In the genomic region with DNA sequence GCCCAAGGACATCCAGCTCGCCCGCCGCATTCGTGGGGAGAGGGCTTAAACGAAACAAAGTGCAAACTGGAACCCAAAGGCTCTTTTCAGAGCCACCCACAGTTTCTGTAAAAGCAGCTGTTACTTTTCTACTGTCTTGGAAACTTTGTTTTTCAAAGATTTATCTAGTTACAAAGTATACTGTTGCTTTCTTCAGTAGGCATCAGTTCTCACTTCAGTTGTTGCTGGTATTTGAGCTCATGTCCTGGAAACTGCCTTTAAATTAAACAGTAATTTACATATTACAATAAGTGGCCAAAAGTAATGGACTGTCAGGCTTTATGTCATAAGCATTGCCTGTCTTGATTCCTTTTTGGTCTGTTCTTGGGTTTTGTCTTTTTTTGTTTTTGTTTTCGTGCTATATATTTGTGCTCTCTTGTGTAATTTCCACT, we compare ENCODE assay signal across 8 mouse cellular contexts. TPM values are rescaled to one million over a fixed set of nuclear protein-coding genes. Genes with fewer than 3 reads are reported as not detected.
DNase-seq lines count a peak whose midpoint lies in the region; ATAC-seq and TF ChIP-seq lines count a peak whose summit lies in the region.

No protein-coding gene starts in this region.

- H3K36me3 ChIP-seq in heart, embryonic 13.5 days = no peaks in the 10 kb centered on the region
- H3K36me3 ChIP-seq in heart, adult 2 months (ENCODE audit: control insufficient read depth, insufficient read depth, low read length) = no peaks in the 10 kb centered on the region
- H3K36me3 ChIP-seq in MEL (ENCODE audit: control insufficient read depth in 1 of 2, insufficient read depth in 2 of 2, low read length in 2 of 2) = peaks cover 0 to 55% of the 10 kb centered on the region in 2 experiments; a peak in 2 of 4 replicates
- H3K36me3 ChIP-seq in hindbrain, embryonic 12.5 days = no peaks in the 10 kb centered on the region
- H3K36me3 ChIP-seq in midbrain, embryonic 14.5 days (ENCODE audit: control insufficient read depth, insufficient read depth, low read length) = no peaks in the 10 kb centered on the region

- TF ChIP-seq POLR2A in heart, adult 2 months (IDR thresholded peaks at IDR 0.05; ENCODE audit: insufficient read depth, low read depth, low read length) = no peak
- peak; percentile 70 to 100; a peak in 3 of 4 replicates for TF ChIP-seq POLR2A in MEL (IDR thresholded peaks at IDR 0.05; ENCODE audit: control insufficient read depth in 1 of 2, insufficient read depth in 1 of 2, low read depth in 1 of 2, low read length in 2 of 2, poor library complexity in 1 of 2)

- intact Hi-C loops in heart, adult 2 months (cut with DNase I) = no loop called here

- peak overlapping the region; percentile 82 for H3K9ac ChIP-seq in heart, embryonic 13.5 days
- H3K9ac ChIP-seq in heart, adult 2 months (ENCODE audit: low read depth, low read length) = no peak overlapping the region
- peak overlapping the region; percentile 72 for H3K9ac ChIP-seq in MEL (ENCODE audit: control insufficient read depth, low read depth, low read length, poor library complexity, severe bottlenecking)
- H3K9ac ChIP-seq in hindbrain, embryonic 12.5 days = peak overlapping the region; percentile 49
- H3K9ac ChIP-seq in midbrain, embryonic 14.5 days (replicated peaks; ENCODE audit: low read length) = no peak overlapping the region; the same call in 1 of the 2 replicates

- peak overlapping the region; percentile 73 for H3K4me2 ChIP-seq in heart, embryonic 13.5 days
- peak overlapping the region; percentile 48 for H3K4me2 ChIP-seq in hindbrain, embryonic 12.5 days (replicated peaks)
- H3K4me2 ChIP-seq in midbrain, embryonic 14.5 days (ENCODE audit: low read length) = peak overlapping the region; percentile 46

- H3K4me3 ChIP-seq in heart, embryonic 13.5 days = peak overlapping the region; percentile 52
- H3K4me3 ChIP-seq in heart, adult 2 months = no peak overlapping the region
- H3K4me3 ChIP-seq in MEL (ENCODE audit: control insufficient read depth in 1 of 2, insufficient read depth in 1 of 2, low read depth in 2 of 2, low read length in 2 of 2) = peak overlapping the region; percentile 3 to 54
- peak overlapping the region; percentile 30 for H3K4me3 ChIP-seq in hindbrain, embryonic 12.5 days
- 0 out of 2 replicates have a peak overlapping the region, but pooled peaks have one; percentile 10 for H3K4me3 ChIP-seq in midbrain, embryonic 14.5 days (replicated peaks; ENCODE audit: low read depth, low read length)

- no peaks in the 10 kb centered on the region for H3K9me3 ChIP-seq in heart, embryonic 13.5 days
- no peaks in the 10 kb centered on the region for H3K9me3 ChIP-seq in MEL (replicated peaks; ENCODE audit: insufficient read depth, low read length)
- no peaks in the 10 kb centered on the region for H3K9me3 ChIP-seq in hindbrain, embryonic 12.5 days (replicated peaks)
- no peaks in the 10 kb centered on the region for H3K9me3 ChIP-seq in midbrain, embryonic 14.5 days (ENCODE audit: control insufficient read depth, low read length)

- no peaks in the 10 kb centered on the region for H3K27me3 ChIP-seq in heart, embryonic 13.5 days (replicated peaks)
- no peaks in the 10 kb centered on the region for H3K27me3 ChIP-seq in heart, adult 2 months (ENCODE audit: control insufficient read depth, insufficient read depth, low read length)
- H3K27me3 ChIP-seq in MEL (ENCODE audit: control insufficient read depth in 1 of 2, insufficient read depth in 2 of 2, low read length in 2 of 2) = no peaks in the 10 kb centered on the region
- no peaks in the 10 kb centered on the region for H3K27me3 ChIP-seq in hindbrain, embryonic 12.5 days
- no peaks in the 10 kb centered on the region for H3K27me3 ChIP-seq in midbrain, embryonic 14.5 days (ENCODE audit: control insufficient read depth, insufficient read depth, low read length)

- H3K4me1 ChIP-seq in heart, embryonic 13.5 days = peaks cover 22% of the 10 kb centered on the region
- H3K4me1 ChIP-seq in heart, adult 2 months (ENCODE audit: control insufficient read depth, insufficient read depth, low read length) = peaks cover 1% of the 10 kb centered on the region
- peaks cover 0 to 20% of the 10 kb centered on the region in 2 experiments; a peak in 2 of 4 replicates for H3K4me1 ChIP-seq in MEL (ENCODE audit: control insufficient read depth in 1 of 2, insufficient read depth in 2 of 2, low read length in 2 of 2)
- peaks cover 10% of the 10 kb centered on the region for H3K4me1 ChIP-seq in hindbrain, embryonic 12.5 days
- peaks cover 12% of the 10 kb centered on the region for H3K4me1 ChIP-seq in midbrain, embryonic 14.5 days (ENCODE audit: control insufficient read depth, insufficient read depth, low read length)

- no peak for DNase-seq in heart, adult 2 months
- DNase-seq in MEL (ENCODE audit: low read depth, low spot score) = peak; percentile 77
- no peak for DNase-seq in midbrain, embryonic 14.5 days
- DNase-seq in adrenal gland, adult 8-10 months = no peak
- DNase-seq in adipocyte (ENCODE audit: low spot score) = no peak
- no peak for DNase-seq in layer of hippocampus, postnatal 36 days

- no peak for TF ChIP-seq RAD21 in MEL (IDR thresholded peaks at IDR 0.05; ENCODE audit: low read depth, low read length)

- no peaks in the 10 kb centered on the region for H3K79me2 ChIP-seq in heart, adult 2 months (replicated peaks; ENCODE audit: control insufficient read depth, insufficient read depth, low read length)
- H3K79me2 ChIP-seq in MEL (ENCODE audit: control insufficient read depth, insufficient read depth, low read length, poor library complexity) = no peaks in the 10 kb centered on the region; the same call in 1 of the 2 replicates

- ATAC-seq in heart, embryonic 13.5 days (ENCODE audit: extremely low read depth, insufficient number of reproducible peaks, low FRiP score, low TSS enrichment) = no peak
- ATAC-seq in hindbrain, embryonic 12.5 days (ENCODE audit: low FRiP score) = no peak
- ATAC-seq in midbrain, embryonic 14.5 days (ENCODE audit: low FRiP score, low TSS enrichment) = no peak

- peak overlapping the region; percentile 76 for H3K27ac ChIP-seq in heart, embryonic 13.5 days (replicated peaks)
- no peak overlapping the region for H3K27ac ChIP-seq in heart, adult 2 months
- H3K27ac ChIP-seq in MEL (ENCODE audit: control insufficient read depth, low read depth, low read length) = peak overlapping the region; percentile 95
- H3K27ac ChIP-seq in hindbrain, embryonic 12.5 days = peak overlapping the region; percentile 67
- H3K27ac ChIP-seq in midbrain, embryonic 14.5 days (replicated peaks; ENCODE audit: low read depth, low read length) = no peak overlapping the region

- TF ChIP-seq EP300 in heart, adult 2 months (IDR thresholded peaks at IDR 0.05; ENCODE audit: insufficient read depth, low read depth, low read length) = no peak
- TF ChIP-seq EP300 in MEL (IDR thresholded peaks at IDR 0.05; ENCODE audit: low read depth in 1 of 2, low read length in 2 of 2) = no peak

- no peak for TF ChIP-seq CTCF in heart, adult 2 months (IDR thresholded peaks at IDR 0.05)
- TF ChIP-seq CTCF in MEL (IDR thresholded peaks at IDR 0.05 in 2 of 3, conservative IDR thresholded peaks at IDR 0.05 in 1 of 3; ENCODE audit: control insufficient read depth in 1 of 3, insufficient read depth in 1 of 3, low read depth in 2 of 3, low read length in 3 of 3, poor library complexity in 1 of 3, severe bottlenecking in 1 of 3) = no peak

- WGBS in heart, embryonic 13.5 days = 7% methylated on average over 6 of the region's 6 CpGs
- WGBS in heart, adult 2 months = 21% methylated on average over 6 of the region's 6 CpGs
- WGBS in hindbrain, embryonic 12.5 days = 2% methylated on average over 6 of the region's 6 CpGs
- WGBS in midbrain, embryonic 14.5 days = under 1% methylated on average over 6 of the region's 6 CpGs

RNA-seq across cellular contexts. Expression of a gene that starts 0.7 kb away (rescaled TPM):
- polyA plus RNA-seq in heart, embryonic 13.5 days (2015; fragmentation: Nextera tagmentation; extraction: Ambion mirVana) = 5.5 and 6.3 TPM in 2 replicates
- total RNA-seq in heart, adult 2 months (2021) = 1 to 10 TPM; 6.4 to 8.0 TPM
- polyA plus RNA-seq in heart, adult 2 months (2012; rRNA removed) = 1.7 TPM in 1 of 2 replicates, not detected in the other
- 1,725 and 2,102 TPM in 2 replicates for total RNA-seq in MEL (2012; rRNA removed)
- polyA plus RNA-seq in MEL (2012; ENCODE audit: insufficient read depth in 1 of 2, insufficient read length in 2 of 2, low read depth in 1 of 2, low replicate concordance in 2 of 2, missing spikeins in 1 of 2) = 1 to 10 TPM in 1 of 2 experiments, not detected in 1; 6.6 TPM
- polyA plus RNA-seq in hindbrain, embryonic 12.5 days (2016; fragmentation: Nextera tagmentation; extraction: Ambion mirVana) = 4.5 and 11.1 TPM in 2 replicates
- polyA plus RNA-seq in midbrain, embryonic 14.5 days (2014; fragmentation: Nextera tagmentation; extraction: Ambion mirVana) = 3.5 and 4.0 TPM in 2 replicates
- 10 to 100 TPM; 18.1 to 29.8 (median 26.6) TPM for total RNA-seq in adrenal gland, adult 8-10 months (2022)
- 10 to 100 TPM; 15.0 to 21.4 TPM for total RNA-seq in layer of hippocampus, postnatal 36 days (2021)

RNA-seq across cellular contexts. Expression of a gene that starts 1.8 kb away (rescaled TPM):
- 20.1 and 20.3 TPM in 2 replicates for polyA plus RNA-seq in heart, embryonic 13.5 days (2015; fragmentation: Nextera tagmentation; extraction: Ambion mirVana)
- 1 to 10 TPM; 4.4 to 6.7 TPM for total RNA-seq in heart, adult 2 months (2021)
- polyA plus RNA-seq in heart, adult 2 months (2012; rRNA removed) = 0.51 TPM in 1 of 2 replicates, not detected in the other
- 2,219 and 2,780 TPM in 2 replicates for total RNA-seq in MEL (2012; rRNA removed)
- 1 to 10 TPM in 1 of 2 experiments, not detected in 1; 8.0 TPM for polyA plus RNA-seq in MEL (2012; ENCODE audit: insufficient read depth in 1 of 2, insufficient read length in 2 of 2, low read depth in 1 of 2, low replicate concordance in 2 of 2, missing spikeins in 1 of 2)
- polyA plus RNA-seq in hindbrain, embryonic 12.5 days (2016; fragmentation: Nextera tagmentation; extraction: Ambion mirVana) = 22.4 and 45.2 TPM in 2 replicates
- 11.3 and 13.5 TPM in 2 replicates for polyA plus RNA-seq in midbrain, embryonic 14.5 days (2014; fragmentation: Nextera tagmentation; extraction: Ambion mirVana)
- total RNA-seq in adrenal gland, adult 8-10 months (2022) = 10 to 100 TPM; 24.0 to 37.5 (median 29.3) TPM
- total RNA-seq in layer of hippocampus, postnatal 36 days (2021) = 10 to 100 TPM; 29.8 to 37.0 TPM

RNA-seq across cellular contexts. Expression of a gene that starts 4.1 kb away (rescaled TPM):
- polyA plus RNA-seq in heart, embryonic 13.5 days (2015; fragmentation: Nextera tagmentation; extraction: Ambion mirVana) = 2.3 and 2.8 TPM in 2 replicates
- total RNA-seq in heart, adult 2 months (2021) = 10 to 100 TPM in 1 of 2 experiments, 1 to 10 TPM in 1; 4.9 to 11.3 TPM
- 1.1 TPM in 1 of 2 replicates, not detected in the other for polyA plus RNA-seq in heart, adult 2 months (2012; rRNA removed)
- 3,071 and 3,339 TPM in 2 replicates for total RNA-seq in MEL (2012; rRNA removed)
- polyA plus RNA-seq in MEL (2012; ENCODE audit: insufficient read depth in 1 of 2, insufficient read length in 2 of 2, low read depth in 1 of 2, low replicate concordance in 2 of 2, missing spikeins in 1 of 2) = 10 to 100 TPM in 1 of 2 experiments, not detected in 1; 19.0 TPM
- 5.0 and 5.5 TPM in 2 replicates for polyA plus RNA-seq in hindbrain, embryonic 12.5 days (2016; fragmentation: Nextera tagmentation; extraction: Ambion mirVana)
- polyA plus RNA-seq in midbrain, embryonic 14.5 days (2014; fragmentation: Nextera tagmentation; extraction: Ambion mirVana) = 2.8 and 5.0 TPM in 2 replicates
- 100 to 1,000 TPM in 1 of 4 experiments, 10 to 100 TPM in 3; 69.6 to 104 (median 91.8) TPM for total RNA-seq in adrenal gland, adult 8-10 months (2022)
- 10 to 100 TPM; 83.9 to 89.6 TPM for total RNA-seq in layer of hippocampus, postnatal 36 days (2021)

RNA-seq across cellular contexts. Expression of a gene that starts 6.2 kb away (rescaled TPM):
- polyA plus RNA-seq in heart, embryonic 13.5 days (2015; fragmentation: Nextera tagmentation; extraction: Ambion mirVana) = 1.6 and 2.2 TPM in 2 replicates
- total RNA-seq in heart, adult 2 months (2021) = 1 to 10 TPM; 3.2 to 4.9 TPM
- 0.47 and 0.76 TPM in 2 replicates for polyA plus RNA-seq in heart, adult 2 months (2012; rRNA removed)
- 2,278 and 3,150 TPM in 2 replicates for total RNA-seq in MEL (2012; rRNA removed)
- 1 to 10 TPM in 1 of 2 experiments, not detected in 1; 3.2 TPM for polyA plus RNA-seq in MEL (2012; ENCODE audit: insufficient read depth in 1 of 2, insufficient read length in 2 of 2, low read depth in 1 of 2, low replicate concordance in 2 of 2, missing spikeins in 1 of 2)
- polyA plus RNA-seq in hindbrain, embryonic 12.5 days (2016; fragmentation: Nextera tagmentation; extraction: Ambion mirVana) = 2.2 and 2.9 TPM in 2 replicates
- polyA plus RNA-seq in midbrain, embryonic 14.5 days (2014; fragmentation: Nextera tagmentation; extraction: Ambion mirVana) = 0.51 TPM in 1 of 2 replicates, not detected in the other
- 10 to 100 TPM; 14.8 to 24.3 (median 20.0) TPM for total RNA-seq in adrenal gland, adult 8-10 months (2022)
- 10 to 100 TPM; 23.0 to 24.2 TPM for total RNA-seq in layer of hippocampus, postnatal 36 days (2021)

RNA-seq across cellular contexts. Expression of a gene that starts 7.4 kb away (rescaled TPM):
- 2.7 and 3.8 TPM in 2 replicates for polyA plus RNA-seq in heart, embryonic 13.5 days (2015; fragmentation: Nextera tagmentation; extraction: Ambion mirVana)
- total RNA-seq in heart, adult 2 months (2021) = 1 to 10 TPM in 1 of 2 experiments, not detected in 1; 2.5 TPM
- 0.64 TPM in 1 of 2 replicates, not detected in the other for polyA plus RNA-seq in heart, adult 2 months (2012; rRNA removed)
- 1,651 and 2,239 TPM in 2 replicates for total RNA-seq in MEL (2012; rRNA removed)
- 1 to 10 TPM in 1 of 2 experiments, not detected in 1; 1.7 TPM for polyA plus RNA-seq in MEL (2012; ENCODE audit: insufficient read depth in 1 of 2, insufficient read length in 2 of 2, low read depth in 1 of 2, low replicate concordance in 2 of 2, missing spikeins in 1 of 2)
- polyA plus RNA-seq in hindbrain, embryonic 12.5 days (2016; fragmentation: Nextera tagmentation; extraction: Ambion mirVana) = 9.7 and 11.6 TPM in 2 replicates
- 1.2 TPM in 2 replicates for polyA plus RNA-seq in midbrain, embryonic 14.5 days (2014; fragmentation: Nextera tagmentation; extraction: Ambion mirVana)
- total RNA-seq in adrenal gland, adult 8-10 months (2022) = 10 to 100 TPM in 1 of 4 experiments, 1 to 10 TPM in 3; 4.3 to 10.9 (median 7.4) TPM
- total RNA-seq in layer of hippocampus, postnatal 36 days (2021) = 1 to 10 TPM; 2.5 to 5.2 TPM

Comparison
In these comparisons a context has a peak if more than half of its experiments do, and no peak if none do; other contexts are left out.
1. H3K27ac ChIP-seq: peak in heart, embryonic 13.5 days (single experiment), MEL (single experiment) and hindbrain, embryonic 12.5 days (single experiment); none in heart, adult 2 months (single experiment) and midbrain, embryonic 14.5 days (single experiment).
2. H3K9ac ChIP-seq: peak in heart, embryonic 13.5 days (single experiment), MEL (single experiment) and hindbrain, embryonic 12.5 days (single experiment); none in heart, adult 2 months (single experiment) and midbrain, embryonic 14.5 days (single experiment).
3. Peak in every context shown above with its lines, with median percentiles within 50 percentile points of each other: H3K4me2 ChIP-seq.